Mouse (Mus musculus): ENCODE data around the gene Hsd17b6. TPM values are rescaled to one million over a fixed set of nuclear protein-coding genes. Genes with fewer than 3 reads are reported as not detected.

Hsd17b6 gene
- total RNA-seq, 4 experiments from 2014 or later, result not detected

DNA sequence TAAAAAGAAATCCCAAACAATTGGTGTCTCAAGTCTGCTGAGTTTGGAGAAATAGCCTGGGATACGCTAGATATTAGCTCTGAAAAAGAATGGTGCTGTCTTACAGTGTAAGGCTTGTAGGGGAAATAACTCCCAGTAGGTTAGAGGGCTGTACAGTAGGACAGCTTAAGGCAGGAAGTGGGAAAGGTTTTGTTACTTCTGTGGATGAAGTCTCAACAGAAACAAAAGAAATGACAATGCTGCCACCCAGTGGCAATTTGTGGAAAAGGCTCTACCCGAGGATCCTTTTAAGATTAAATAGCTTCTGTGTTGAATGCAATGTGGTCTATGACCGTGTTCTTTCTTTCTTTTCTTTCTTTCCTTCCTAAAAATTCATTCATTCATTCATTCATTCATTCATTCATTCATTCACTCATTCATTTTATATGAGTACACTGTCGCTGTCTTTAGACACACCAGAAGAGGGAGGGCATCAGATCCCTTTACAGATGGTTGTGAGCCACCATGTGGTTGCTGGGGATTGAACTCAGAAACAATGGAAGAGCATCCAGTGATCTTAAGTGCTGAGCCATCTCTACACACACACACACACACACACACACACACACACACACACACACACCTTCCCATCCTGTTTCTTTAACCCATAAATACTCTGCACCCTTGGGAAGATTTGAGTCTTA lies 937 bp upstream of the Hsd17b6 start:
- DNase-seq (ENCODE audit: low spot score in 2 of 2), result peak; percentile 39 to 82

DNA sequence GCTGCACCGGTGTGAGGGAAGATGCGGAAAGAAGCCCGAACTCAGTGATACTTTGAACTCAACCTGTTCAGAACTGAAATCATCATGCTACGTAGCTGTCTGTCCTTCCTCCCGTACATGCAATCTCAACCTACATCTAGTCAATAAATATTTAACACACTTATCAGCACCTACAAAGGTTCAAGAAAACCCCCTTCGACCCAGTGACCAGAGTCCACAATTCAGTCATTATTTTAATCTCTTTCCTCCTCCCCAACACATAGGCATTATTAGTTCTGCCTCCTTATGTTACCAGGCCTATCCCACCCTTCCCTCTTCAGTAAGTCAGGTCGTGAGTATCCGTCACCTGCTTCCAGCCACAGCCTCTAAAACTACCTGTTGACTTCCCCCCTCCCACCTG lies 1.9 kb downstream of the Hsd17b6 start:
- DNase-seq (ENCODE audit: low spot score in 2 of 2), result no peak

DNA sequence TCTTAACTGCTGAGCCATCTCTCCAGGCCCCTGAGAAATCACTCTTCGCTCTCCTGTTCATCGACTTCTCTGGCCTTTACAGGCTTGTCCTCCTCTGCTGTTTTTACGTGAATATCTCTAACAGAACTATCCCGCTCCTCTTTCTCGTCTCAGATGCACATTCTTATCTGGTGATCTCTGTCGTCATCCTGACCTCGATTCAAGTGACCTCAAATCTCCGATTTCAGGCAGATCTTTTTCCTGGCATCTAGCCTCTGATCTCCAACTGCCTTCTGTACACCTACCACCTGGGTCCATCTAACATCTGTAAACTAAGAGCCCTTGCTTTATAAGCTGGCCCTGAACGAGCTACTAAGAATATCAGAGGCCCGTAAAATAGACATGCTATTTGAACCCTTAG lies 2.5 kb downstream of the Hsd17b6 start:
- DNase-seq (ENCODE audit: low spot score in 2 of 2), result no peak

DNA sequence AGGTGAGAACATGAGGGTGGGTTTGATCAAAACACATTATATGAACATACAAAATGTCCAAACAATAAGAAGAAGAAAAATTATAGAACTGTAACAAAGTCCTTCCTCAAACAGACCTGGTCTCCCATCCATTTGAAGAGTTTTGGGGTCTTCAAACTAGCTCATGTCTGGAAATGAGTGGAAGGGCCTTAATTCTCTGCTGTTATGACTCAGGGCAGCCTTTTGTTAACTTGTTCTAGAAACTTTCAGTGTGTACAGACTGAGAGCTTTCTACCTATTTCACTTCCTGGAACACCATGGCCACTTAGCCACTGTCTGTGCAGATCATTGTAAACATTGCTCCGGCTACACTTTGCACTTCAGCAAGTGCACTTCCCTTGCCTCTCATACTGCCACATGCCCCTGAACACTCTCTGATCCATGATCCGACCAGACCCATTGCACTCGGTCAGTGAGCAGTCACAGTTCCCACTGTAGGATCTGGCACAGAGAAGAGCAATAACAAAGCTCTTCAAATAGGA lies 4.1 kb downstream of the Hsd17b6 start:
- no peak for DNase-seq (ENCODE audit: low spot score in 2 of 2)

DNA sequence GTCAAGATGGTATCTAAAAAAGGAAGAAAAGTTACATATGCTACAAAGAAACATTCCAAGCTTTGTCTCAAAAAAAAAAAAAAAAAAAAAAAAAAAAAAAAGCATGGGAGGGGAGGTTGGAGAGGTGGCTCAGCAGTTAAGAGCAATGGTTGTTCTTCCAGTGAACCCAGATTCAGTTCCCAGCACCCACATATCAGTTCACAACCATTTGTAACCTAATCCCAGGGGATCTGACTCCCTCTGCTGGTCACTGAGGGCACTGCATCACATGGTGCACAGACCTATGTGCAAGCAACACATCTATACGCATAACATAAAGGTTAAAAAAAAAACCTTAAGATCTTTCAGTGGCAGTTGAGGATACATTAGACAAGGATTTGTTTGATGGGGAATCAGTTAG lies 9.2 kb downstream of the Hsd17b6 start:
- DNase-seq (ENCODE audit: low spot score in 2 of 2), result no peak

DNA sequence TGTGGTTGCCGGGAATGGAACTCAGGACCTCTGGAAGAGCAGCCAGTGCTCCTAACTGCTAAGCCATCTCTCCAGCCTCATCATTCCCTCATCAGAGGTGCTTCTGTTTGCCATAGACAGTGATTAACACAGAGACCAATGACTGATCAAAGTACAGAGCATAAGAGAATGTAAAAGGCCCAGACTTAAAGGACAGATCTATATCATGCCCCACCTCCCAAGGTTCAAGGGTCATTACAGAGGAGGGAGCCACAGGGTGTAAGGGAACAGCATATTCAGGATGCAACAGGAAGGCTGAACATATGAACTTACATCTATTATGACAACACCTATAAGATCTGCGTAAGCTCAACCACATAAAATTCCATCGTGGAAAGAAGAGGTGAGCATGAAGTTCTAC lies 10.7 kb downstream of the Hsd17b6 start:
- no peak for DNase-seq (ENCODE audit: low spot score in 2 of 2)

DNA sequence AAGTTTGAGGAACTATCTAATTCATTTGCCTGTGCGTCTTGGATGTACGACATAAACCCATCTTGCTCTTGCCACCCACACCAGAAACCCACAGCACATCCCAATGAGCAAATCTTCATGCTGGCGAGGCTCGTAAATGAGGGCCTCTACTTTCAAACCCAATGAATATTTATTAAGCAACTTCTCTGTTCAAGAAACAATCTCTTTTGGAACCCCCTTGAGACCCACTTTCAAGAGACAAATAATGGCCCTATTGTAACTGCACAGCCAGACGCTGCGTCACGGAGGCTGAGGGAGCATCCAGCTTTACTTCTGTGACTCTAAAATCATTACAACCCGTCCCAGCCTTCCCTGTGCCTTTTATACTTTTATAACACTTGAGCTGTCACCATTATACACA lies 21.8 kb downstream of the Hsd17b6 start:
- DNase-seq (ENCODE audit: low spot score in 2 of 2), result peak in 1 of 2 experiments; percentile 4

DNA sequence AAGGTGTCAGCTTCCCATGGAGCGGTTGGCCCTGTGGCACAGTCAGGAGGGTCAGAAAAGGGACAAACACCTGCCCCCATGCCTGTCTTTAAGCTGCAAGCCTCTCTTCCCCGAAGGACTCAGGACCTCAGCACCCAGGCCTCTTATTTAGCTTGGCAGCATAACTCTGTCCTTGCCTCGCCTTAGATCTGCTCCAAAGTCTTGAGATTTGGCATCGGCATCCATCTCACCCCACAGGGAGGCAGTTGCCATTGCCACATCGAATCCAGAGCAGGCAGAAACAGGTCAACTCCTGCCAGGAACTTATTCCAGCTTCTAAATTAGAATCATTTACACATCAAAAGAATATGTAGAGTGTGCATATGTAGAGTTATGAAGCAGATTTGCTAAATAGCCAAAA lies 22.8 kb downstream of the Hsd17b6 start:
- peak in 1 of 2 experiments; percentile 18 for DNase-seq (ENCODE audit: low spot score in 2 of 2)

DNA sequence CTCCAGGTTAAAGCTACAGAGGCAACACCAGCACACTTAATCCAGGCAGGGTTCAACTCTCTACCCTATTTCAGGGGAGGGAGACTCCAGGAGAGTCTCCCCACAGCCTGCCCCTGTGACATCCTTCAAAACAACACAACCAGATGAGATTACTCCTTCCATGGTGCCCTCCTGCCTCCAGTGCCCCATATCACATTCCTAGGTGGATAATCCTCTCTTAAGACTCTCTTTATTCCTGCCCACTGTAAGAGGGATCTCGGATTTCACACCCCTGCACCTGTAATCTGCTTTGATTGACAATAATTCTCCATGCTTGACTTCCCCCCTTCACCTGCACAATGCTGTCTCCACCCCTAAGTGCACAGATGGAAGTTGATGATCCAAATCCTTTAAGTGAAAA lies 31.9 kb downstream of the Hsd17b6 start:
- no peak for DNase-seq (ENCODE audit: low spot score in 2 of 2)

DNA sequence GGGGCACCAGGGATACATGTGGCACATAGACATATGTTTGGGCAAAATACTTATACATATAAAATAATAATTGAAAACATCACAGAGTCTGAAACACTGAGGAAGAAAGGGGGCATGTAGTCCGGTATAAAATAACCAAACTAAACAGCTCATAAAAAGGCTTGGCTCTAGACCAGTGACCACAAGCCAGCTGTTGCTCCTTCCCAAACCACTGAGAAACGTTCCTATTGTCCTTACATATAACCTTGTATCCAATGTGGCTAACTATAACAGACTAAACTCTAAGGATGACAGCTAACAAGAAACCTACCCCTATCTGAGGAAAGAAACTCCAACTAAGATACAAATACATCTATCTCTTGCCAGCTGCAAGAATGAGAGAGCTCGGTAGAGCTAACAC lies 33.3 kb downstream of the Hsd17b6 start:
- DNase-seq (ENCODE audit: low spot score in 2 of 2), result no peak

DNA sequence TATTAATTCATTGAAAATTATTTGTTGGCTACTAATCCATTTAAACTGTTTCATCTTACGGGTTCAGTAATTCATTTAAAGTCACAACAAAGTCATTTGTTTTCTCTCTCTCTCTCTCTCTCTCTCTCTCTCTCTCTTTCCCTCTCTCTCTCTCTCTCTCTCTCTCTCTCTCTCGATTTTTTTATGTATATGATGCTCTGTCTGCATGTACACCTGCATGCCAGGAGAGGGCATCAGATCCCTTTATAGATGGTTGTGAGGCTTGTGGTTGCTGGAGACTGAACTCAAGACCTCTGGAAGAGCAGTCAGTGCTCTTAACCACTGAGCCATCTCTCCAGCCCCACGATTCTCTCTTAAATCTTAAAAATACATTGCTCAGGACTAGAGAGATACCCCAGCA lies 36.3 kb downstream of the Hsd17b6 start:
- DNase-seq (ENCODE audit: low spot score in 2 of 2), result no peak

DNA sequence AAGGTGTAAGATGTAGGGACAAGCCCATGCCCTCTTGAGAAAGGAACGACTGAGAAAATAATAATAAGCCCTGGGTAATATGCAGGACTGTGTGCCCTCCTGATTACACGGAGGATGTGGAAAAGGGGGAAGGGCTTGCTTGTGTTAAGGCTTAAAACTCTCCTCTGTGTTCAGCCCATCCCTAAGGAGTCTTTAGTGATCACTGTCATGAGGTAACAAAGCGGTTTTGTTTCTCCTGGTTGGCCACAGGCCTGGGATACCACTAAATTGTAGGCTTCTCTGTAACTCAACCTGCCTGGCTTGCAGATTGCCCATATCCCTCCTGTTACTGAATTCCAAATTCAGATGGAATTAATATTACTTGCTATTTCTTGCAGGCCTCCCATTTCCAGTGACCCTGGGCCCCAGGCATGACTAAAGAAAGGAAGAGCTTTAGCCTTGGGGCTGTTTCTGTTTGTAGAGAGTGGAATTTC lies 37.0 kb downstream of the Hsd17b6 start:
- no peak for DNase-seq (ENCODE audit: low spot score in 2 of 2)

DNA sequence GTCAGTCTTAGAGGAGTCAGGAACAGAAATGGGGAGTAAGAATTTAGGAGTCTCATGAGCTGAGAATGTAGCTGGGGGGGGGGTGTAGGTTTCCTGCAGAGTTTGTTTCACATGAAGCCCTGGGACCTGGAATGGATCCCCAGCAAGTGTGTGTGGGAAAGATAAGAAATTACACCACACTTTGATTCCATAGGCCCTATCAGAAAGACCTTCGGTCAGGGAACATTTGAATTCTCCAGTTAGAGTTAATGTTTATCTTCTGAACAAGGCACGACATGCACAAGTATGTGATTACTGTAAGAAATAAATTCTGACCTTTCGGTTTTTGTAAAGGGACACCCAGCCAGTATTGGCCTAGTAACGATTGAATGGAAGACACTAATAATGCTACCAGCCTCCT lies 37.6 kb downstream of the Hsd17b6 start:
- DNase-seq (ENCODE audit: low spot score in 2 of 2), result no peak

DNA sequence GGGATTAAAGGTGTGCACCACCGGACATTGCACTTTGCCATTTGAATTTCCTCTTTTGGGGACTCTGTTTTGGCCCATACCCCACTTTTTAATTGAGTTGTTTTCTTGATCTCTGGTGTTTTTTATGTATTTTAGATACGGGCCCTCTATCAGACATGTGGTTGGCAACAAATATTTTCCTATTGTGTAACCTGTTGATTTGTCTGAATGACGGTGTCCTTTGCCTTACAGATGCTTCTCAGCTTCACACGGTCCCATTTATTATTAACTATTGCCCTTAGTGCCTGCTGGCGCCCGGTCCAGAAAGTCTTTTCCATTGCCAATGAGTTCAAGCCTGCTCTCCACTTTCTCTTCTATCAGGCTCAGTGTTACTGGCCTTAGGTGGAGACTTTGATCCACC lies 40.9 kb downstream of the Hsd17b6 start:
- no peak for DNase-seq (ENCODE audit: low spot score in 2 of 2)

DNA sequence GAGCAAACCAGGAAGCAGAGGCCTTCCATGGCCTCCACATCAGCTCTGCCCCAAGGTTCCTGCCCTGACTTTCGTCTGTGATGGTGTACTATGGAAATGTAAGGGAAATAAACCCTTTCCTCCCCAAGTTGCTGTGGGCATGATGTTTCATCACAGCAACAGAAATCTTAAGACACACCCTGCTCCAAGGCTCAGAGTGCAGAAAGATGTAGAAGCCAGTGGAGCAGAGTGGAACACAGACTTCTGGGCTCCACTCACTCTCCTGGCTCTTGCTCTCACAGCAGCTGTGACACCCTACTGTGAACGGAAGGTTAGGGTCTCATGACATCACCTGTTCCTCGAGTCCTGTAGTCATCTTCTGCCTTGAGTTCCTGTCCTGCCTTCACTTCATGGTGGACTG lies 43.4 kb downstream of the Hsd17b6 start:
- DNase-seq (ENCODE audit: low spot score in 2 of 2), result no peak

DNA sequence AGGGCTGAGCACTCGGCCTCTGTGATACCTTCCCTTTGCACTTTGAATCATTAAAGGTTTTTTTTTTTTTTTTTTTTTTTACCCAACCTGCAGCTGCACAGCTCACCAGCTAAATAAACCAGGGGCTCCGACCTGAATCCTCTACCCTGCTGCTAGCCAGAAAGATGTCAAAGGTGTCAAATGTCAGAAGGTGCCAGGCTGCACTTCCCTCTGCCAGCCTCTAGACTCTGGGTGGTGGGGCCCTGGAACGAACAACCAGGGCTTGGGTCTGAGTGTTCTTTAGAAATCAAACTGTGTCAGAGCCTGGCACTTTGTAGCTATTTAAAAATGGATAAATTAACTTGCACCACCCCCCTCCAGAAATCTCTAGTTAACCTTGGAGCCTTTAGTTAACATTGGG lies 45.0 kb downstream of the Hsd17b6 start:
- DNase-seq (ENCODE audit: low spot score in 2 of 2), result no peak

DNA sequence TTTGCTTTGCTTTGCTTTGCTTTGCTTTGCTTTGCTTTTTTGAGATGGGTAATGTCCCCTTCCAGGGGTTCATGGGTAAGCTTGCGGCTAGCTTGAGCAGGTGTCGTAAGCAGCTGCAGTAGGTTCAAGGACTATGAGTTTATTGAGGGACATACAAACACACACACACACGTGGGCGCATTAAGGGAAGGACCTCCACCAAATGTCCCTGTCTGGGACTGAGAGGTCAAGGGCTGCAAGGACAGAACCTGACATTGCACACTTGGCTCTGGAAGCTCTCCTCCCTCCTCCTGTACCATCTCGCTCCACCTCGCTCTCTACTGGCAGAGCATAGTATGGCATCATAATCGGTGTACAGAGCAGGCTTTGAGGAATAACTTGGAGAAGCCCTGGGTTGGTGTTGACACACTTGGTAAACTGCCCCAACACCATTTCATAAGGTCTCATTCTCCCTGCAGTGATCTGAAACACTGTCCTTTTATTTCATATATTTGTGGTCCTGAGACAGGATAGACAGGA lies 48.2 kb downstream of the Hsd17b6 start:
- no peak for DNase-seq (ENCODE audit: low spot score in 2 of 2)

DNA sequence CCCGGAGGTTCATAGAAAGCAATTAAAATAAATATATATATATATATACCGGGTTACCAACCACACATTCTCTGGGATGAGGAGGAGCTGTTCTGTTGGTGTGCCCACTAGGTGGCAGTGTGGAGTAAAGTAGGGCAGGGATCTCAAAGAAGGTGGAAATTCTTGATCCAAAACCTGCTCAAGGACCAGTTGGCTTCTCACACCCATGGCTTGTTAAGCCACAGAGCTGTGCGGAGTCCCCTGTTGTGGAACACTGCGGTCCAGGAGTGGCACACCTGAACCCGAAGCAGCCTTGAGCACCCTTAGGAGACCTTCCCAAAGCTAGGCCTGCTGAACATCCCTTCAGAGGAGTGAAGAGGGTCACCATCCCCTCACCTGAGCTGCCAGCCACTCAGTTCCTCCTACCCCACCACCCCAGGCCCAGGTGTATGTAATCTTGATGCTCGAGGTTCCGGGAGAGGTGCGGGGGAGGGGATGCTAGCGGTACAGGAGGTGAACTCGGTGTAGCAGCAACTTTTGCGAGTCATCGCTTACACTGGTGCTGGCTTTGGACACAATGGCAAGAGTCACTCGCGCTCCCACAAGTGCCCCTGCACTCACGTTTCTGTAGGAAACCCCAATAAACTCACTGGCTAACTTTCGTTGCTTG lies 51.1 kb downstream of the Hsd17b6 start:
- DNase-seq (ENCODE audit: low spot score in 2 of 2), result peak; percentile 32 to 62

DNA sequence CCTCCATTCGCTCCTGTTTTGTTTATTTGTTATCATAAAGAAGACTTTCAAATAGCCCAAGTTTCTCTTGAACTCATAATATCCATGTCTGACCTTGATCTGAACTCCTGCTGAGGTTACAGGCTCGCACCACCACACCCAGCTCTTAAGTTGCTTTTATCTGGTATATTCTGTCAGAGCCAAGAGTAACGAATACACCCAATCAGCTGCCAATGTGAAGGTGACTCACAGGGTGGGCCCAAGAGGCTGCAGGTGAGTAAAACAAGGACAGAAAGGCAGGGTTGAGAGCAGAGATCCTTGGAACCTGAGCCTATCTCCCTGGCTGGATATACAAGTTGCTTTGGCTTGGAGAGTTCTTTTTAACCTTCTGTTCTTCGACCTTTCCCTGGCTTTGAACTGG lies 52.4 kb downstream of the Hsd17b6 start:
- DNase-seq (ENCODE audit: low spot score in 2 of 2), result no peak

DNA sequence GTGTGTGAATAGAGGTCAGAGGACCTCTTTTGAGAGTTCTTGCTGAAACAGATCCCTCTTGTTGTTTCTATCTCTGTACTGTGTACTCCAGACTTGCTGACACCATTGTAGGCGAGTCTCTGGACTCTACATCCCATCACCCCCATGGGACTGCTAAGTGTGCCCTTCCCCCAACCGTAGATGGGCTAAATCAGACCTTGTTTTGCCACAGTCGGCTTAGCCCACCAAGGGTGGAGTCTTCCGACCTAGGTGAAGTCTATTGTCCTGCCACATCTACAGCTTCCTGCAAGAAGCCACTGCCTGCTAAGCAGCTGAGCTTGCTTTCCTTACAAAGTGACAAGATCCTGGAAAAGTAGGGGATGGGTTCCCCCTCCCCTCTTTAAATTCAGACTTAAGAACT lies 55.6 kb downstream of the Hsd17b6 start:
- no peak for DNase-seq (ENCODE audit: low spot score in 2 of 2)

DNA sequence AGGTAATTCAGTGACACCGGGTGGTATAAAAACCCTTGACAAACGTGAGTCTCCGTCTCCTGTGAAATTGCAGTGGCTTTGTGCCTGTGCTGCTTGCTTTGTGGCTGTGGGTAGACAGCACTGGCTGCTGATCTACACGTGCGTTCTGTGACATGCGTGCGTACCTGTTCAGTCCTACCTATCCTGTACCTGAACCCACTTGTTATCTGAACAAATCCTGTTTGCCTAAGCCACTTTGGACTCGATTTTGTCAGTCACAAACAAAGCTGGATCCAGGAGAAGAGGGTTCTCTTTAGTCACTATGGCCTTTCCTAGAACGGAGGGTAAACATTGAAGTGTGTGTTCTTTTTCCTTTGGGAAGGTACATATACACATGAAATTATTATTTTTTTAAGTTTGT lies 56.0 kb downstream of the Hsd17b6 start:
- DNase-seq (ENCODE audit: low spot score in 2 of 2), result no peak

DNA sequence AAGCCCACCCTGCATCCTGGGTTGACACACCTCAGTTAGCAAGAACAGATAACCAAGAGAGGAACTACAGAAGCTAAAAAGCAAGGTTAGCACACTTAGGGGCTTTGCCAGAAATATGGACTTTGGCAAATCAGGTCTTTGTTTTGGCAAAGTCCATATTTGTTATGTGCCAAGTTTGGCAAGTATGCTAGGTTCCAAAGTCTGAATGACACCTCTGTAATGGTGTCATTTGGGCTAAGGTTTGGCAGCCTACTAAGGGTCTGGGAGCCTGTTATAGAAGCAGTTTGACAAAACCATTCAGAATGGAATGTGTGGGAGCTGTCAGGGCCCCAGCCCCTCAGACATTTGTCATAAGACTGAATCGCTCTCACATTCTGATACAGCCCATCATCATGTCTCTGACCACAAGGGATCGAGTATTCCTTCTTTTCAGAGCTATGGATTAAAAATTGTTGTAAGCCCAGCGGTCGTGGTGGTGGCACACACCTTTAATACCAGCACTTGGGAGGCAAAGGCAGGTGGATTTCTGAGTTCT lies 57.7 kb downstream of the Hsd17b6 start:
- DNase-seq (ENCODE audit: low spot score in 2 of 2), result no peak

Measured in layer of hippocampus, adult 8-10 months (tissue).